Mouse (Mus musculus) stomach, embryonic 15.5 days (tissue): ENCODE measurements around the gene Polr2j. TPM values are rescaled to one million over a fixed set of nuclear protein-coding genes. Genes with fewer than 3 reads are reported as not detected.
A peak's percentile ranks its signal among the peaks of the same experiment; 100 is the strongest.

ENCODE experiments used
- ATAC-seq: fragments of 200-750 bp; cut with Nextera tagmentation; 2 replicates; pipeline ENCODE4 v1.8.0; 2017; ENCODE audit warnings: low read depth, moderate number of reproducible peaks, moderate TSS enrichment; ENCODE audit not compliant: insufficient read depth, low FRiP score
- H3K27ac ChIP-seq: fragments of 300-500 bp; sonication (generic); 2 replicates; pipeline ENCODE4 v1.5.1; 2015; ENCODE audit warnings: mild to moderate bottlenecking, inconsistent platforms
- H3K27me3 ChIP-seq: fragments of 300-500 bp; sonication (generic); replicated peaks from 2 replicates; pipeline ENCODE4 v1.6.1; 2015; ENCODE audit warnings: inconsistent platforms
- H3K36me3 ChIP-seq: fragments of 300-500 bp; sonication (generic); 2 replicates; pipeline ENCODE4 v1.6.1; 2015; ENCODE audit warnings: inconsistent platforms
- H3K4me1 ChIP-seq: fragments of 300-500 bp; sonication (generic); 2 replicates; pipeline ENCODE4 v1.6.1; 2015; ENCODE audit warnings: inconsistent platforms
- H3K4me2 ChIP-seq: fragments of 300-500 bp; sonication (generic); 2 replicates; pipeline ENCODE4 v1.6.1; 2015; ENCODE audit warnings: mild to moderate bottlenecking, inconsistent platforms
- H3K4me3 ChIP-seq: fragments of 300-500 bp; sonication (generic); replicated peaks from 2 replicates; pipeline ENCODE4 v1.5.1; 2015; ENCODE audit warnings: inconsistent platforms
- H3K9ac ChIP-seq: fragments of 300-500 bp; sonication (generic); 2 replicates; pipeline ENCODE4 v1.6.1; 2015; ENCODE audit warnings: inconsistent platforms
- H3K9me3 ChIP-seq: fragments of 300-500 bp; sonication (generic); 2 replicates; pipeline ENCODE4 v1.6.1; 2016; ENCODE audit warnings: inconsistent platforms
- WGBS: fragments of 180-500 bp; shearing (Covaris S2); methylation state at CpG from one replicate; pipeline ENCODE4 v1.1.7; 2015; 5-methylcytosine and 5-hydroxymethylcytosine counted together
- polyA plus RNA-seq: library from polyadenylated mRNA; unstranded; fragments of >200 nt; fragmentation: Nextera tagmentation; extraction: Ambion mirVana; gene quantifications from 2 replicates; pipeline ENCODE4 v1.2.1, GENCODE M21; 2015

The Polr2j gene
- polyA plus RNA-seq, 1 experiment from 2014 or later = 209 TPM

GRCm38 (mm10) chr5:136084891-136085651 is 31.4 kb upstream of the Polr2j start:
- no peaks in the 10 kb centered on the region for H3K27me3 ChIP-seq
- H3K36me3 ChIP-seq = no peaks in the 10 kb centered on the region
- peaks cover 15% of the 10 kb centered on the region for H3K4me1 ChIP-seq
- peak overlapping the region; percentile 63 for H3K4me3 ChIP-seq
- H3K4me2 ChIP-seq = peak overlapping the region; percentile 95
- 25% methylated on average over 21 of the region's 21 CpGs for WGBS
- H3K27ac ChIP-seq = no peak overlapping the region
- H3K9me3 ChIP-seq = no peaks in the 10 kb centered on the region
- no peak for ATAC-seq
- no peak overlapping the region for H3K9ac ChIP-seq

DNA sequence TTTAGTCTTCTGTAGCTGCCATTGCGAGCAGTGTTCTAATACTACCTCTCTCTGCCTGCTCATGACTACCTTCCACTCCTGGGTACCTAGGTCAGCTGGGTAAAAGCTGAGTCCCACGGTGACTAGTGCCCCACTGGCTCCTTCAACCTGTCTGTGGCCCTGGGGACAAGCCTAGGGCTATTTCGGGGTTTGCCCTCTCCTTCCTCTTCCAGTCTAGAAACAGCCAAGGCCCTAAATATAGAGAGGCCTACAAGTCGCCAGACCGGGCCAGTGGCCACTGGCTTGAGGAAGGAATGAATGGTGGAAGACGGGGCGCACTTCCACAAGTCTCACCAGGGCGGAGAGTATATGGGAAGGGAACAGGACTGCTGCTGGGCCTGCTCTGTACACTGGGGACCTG is 30.1 kb upstream of the Polr2j start:
- H3K36me3 ChIP-seq = no peaks in the 10 kb centered on the region
- ATAC-seq = no peak
- no peak overlapping the region for H3K4me2 ChIP-seq
- H3K4me3 ChIP-seq = no peak overlapping the region
- H3K9me3 ChIP-seq = no peaks in the 10 kb centered on the region
- no peaks in the 10 kb centered on the region for H3K27me3 ChIP-seq
- 91% methylated on average over 8 of the region's 8 CpGs for WGBS
- H3K27ac ChIP-seq = no peak overlapping the region
- H3K4me1 ChIP-seq = peaks cover 15% of the 10 kb centered on the region
- H3K9ac ChIP-seq = no peak overlapping the region

GRCm38 (mm10) chr5:136088821-136089575 is 27.4 kb upstream of the Polr2j start:
- no peak for ATAC-seq
- Histone ChIP-seq H3K4me3 (no peak overlapping the region), H3K4me1 (peaks cover 15% of the 10 kb centered on the region), H3K4me2 (no peak overlapping the region), H3K27ac (no peak overlapping the region), H3K27me3 (no peaks in the 10 kb centered on the region), H3K9me3 (no peaks in the 10 kb centered on the region), H3K9ac (no peak overlapping the region), H3K36me3 (no peaks in the 10 kb centered on the region)
- WGBS = 21% methylated on average over 14 of the region's 14 CpGs

DNA sequence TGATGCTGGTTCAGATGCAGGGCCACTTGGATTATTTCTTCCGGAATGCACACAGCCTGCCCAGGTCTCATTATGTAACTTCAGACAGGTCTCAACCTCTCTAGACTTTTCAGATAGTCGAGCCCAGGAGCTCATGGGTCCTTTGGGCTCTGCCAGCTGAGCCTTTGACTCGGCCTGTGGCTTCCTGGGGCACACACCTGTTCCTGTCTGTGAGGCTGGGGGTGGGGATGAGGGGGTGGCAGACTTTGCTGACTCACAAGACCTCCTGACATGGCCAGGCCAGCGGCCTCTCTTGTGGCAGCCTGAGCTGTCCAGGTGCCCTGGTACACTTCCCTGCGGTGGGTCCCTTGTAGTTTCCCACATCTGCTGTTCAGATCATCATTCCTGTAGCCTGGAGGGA is 24.5 kb upstream of the Polr2j start:
- Histone ChIP-seq H3K9me3 (no peaks in the 10 kb centered on the region), H3K27ac (no peak overlapping the region), H3K4me3 (no peak overlapping the region), H3K4me1 (no peaks in the 10 kb centered on the region), H3K4me2 (no peak overlapping the region), H3K27me3 (no peaks in the 10 kb centered on the region), H3K9ac (no peak overlapping the region), H3K36me3 (no peaks in the 10 kb centered on the region)
- 66% methylated on average over 5 of the region's 5 CpGs for WGBS
- ATAC-seq = no peak

DNA sequence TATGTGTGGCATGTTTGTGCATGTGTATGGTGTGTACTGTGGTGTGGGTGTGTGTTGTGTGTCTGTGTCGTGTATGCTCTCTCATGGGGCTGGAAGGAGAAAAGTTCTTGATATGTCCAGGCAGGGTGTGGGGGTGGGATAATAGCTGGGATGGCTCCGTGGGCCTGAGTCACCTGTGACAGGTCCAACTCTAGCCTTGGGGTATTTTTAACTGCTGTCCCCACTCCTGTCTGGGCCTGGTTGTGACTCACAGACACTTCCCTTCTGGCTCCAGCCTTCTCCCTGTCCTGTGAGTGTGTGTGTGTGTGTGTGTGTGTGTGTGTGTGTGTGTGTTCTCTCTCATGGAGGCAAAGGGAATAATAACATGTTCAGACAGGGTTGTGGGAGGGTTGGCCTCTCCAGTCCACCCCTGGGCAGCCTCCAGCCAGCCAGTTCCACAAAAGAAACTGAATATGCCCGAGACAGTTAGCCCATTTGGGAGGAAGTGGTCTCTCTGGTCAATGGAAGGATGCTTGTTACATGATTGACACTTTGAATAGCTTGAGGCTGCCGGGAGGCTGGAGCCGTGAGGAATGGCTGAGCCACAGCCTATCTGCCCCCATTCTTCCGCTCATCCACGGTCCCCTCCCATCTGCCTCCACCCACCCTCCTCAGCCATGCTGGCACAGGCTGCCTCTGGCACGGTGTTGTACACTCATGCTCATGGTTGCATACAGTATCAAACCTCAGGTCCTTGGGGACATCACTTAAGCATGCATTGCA is 22.0 kb upstream of the Polr2j start:
- no peak overlapping the region for H3K9ac ChIP-seq
- H3K4me3 ChIP-seq = no peak overlapping the region
- no peaks in the 10 kb centered on the region for H3K27me3 ChIP-seq
- H3K4me1 ChIP-seq = no peaks in the 10 kb centered on the region
- 71% methylated on average over 8 of the region's 8 CpGs for WGBS
- no peak for ATAC-seq
- no peaks in the 10 kb centered on the region for H3K9me3 ChIP-seq
- no peak overlapping the region for H3K4me2 ChIP-seq
- H3K36me3 ChIP-seq = no peaks in the 10 kb centered on the region
- no peak overlapping the region for H3K27ac ChIP-seq

DNA sequence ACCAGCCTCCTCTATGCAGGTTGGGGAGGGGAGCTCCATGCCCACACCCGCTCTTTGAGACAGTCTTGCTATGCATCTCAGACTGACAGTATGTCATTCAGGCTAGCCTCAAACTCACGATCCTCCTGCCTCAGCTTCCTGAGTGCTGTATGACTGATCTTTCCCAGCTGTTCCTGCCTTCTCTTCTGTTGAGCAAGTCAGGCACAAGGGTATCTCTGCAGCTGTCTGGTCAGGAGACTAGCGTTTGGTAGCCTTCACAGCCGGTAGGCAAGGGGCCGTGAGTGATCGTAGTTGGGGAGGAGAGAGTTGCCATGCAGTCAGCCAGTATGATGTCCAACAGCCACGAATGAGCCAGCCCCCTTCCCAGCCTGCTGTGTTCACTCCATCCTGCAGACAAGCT is 21.3 kb upstream of the Polr2j start:
- Histone ChIP-seq H3K27ac (no peak overlapping the region), H3K27me3 (no peaks in the 10 kb centered on the region), H3K9ac (no peak overlapping the region), H3K9me3 (no peaks in the 10 kb centered on the region), H3K36me3 (no peaks in the 10 kb centered on the region), H3K4me1 (no peaks in the 10 kb centered on the region), H3K4me3 (no peak overlapping the region), H3K4me2 (no peak overlapping the region)
- WGBS = 68% methylated on average over 7 of the region's 7 CpGs
- no peak for ATAC-seq

- H3K4me3 ChIP-seq = no peak overlapping the region
- no peak overlapping the region for H3K4me2 ChIP-seq
- H3K9me3 ChIP-seq = no peaks in the 10 kb centered on the region
- 76% methylated on average over 10 of the region's 10 CpGs for WGBS
- no peak overlapping the region for H3K27ac ChIP-seq
- no peak for ATAC-seq
- no peaks in the 10 kb centered on the region for H3K36me3 ChIP-seq
- H3K27me3 ChIP-seq = no peaks in the 10 kb centered on the region
- peaks cover 5% of the 10 kb centered on the region for H3K4me1 ChIP-seq
- no peak overlapping the region for H3K9ac ChIP-seq
Measured at GRCm38 (mm10) chr5:136098536-136098935, 17.9 kb upstream of the Polr2j start.

- peak; percentile 69 for ATAC-seq
- Histone ChIP-seq H3K9ac (no peak overlapping the region; the same call in 1 of the 2 replicates), H3K4me3 (peak overlapping the region; percentile 34), H3K9me3 (no peaks in the 10 kb centered on the region), H3K4me1 (peaks cover 5% of the 10 kb centered on the region), H3K27ac (no peak overlapping the region), H3K27me3 (no peaks in the 10 kb centered on the region), H3K36me3 (no peaks in the 10 kb centered on the region), H3K4me2 (peak overlapping the region; percentile 72)
- WGBS = 9% methylated on average over 41 of the region's 41 CpGs
Measured at GRCm38 (mm10) chr5:136102099-136102820, 14.2 kb upstream of the Polr2j start.

GRCm38 (mm10) chr5:136104511-136104910 is 11.9 kb upstream of the Polr2j start:
- H3K4me2 ChIP-seq = no peak overlapping the region
- H3K4me3 ChIP-seq = no peak overlapping the region
- WGBS = 80% methylated on average over 5 of the region's 5 CpGs
- no peaks in the 10 kb centered on the region for H3K9me3 ChIP-seq
- H3K4me1 ChIP-seq = peaks cover 5% of the 10 kb centered on the region
- no peaks in the 10 kb centered on the region for H3K27me3 ChIP-seq
- H3K9ac ChIP-seq = no peak overlapping the region
- ATAC-seq = no peak
- no peak overlapping the region for H3K27ac ChIP-seq
- no peaks in the 10 kb centered on the region for H3K36me3 ChIP-seq

GRCm38 (mm10) chr5:136108486-136108885 is 7.9 kb upstream of the Polr2j start:
- no peak overlapping the region for H3K4me3 ChIP-seq
- WGBS = 51% methylated on average over 2 of the region's 2 CpGs

DNA sequence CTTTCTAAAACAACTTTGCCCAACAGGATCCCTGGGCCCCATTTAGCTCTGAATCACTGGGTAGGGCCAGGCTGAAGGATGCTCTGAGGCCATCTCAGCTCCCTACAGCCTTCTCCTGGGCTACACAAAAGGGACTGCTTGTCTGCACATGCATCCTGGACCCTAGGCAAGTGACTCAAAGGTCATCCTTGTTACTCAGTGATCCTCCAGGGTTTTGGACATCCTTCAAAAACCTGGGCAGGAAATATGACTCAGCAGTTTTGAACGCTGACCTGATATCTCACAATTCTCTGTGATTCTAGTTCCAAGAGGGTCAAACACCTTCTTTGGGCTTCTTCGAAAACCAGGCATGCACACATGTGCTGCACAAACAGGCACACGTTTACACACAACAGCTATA is 7.4 kb upstream of the Polr2j start:
- WGBS = 78% methylated on average over 3 of the region's 3 CpGs

More at GRCm38 (mm10) chr5:136108486-136108885, 7.9 kb upstream of the Polr2j start:
- Histone ChIP-seq H3K36me3 (no peaks in the 10 kb centered on the region), H3K4me1 (no peaks in the 10 kb centered on the region), H3K9me3 (no peaks in the 10 kb centered on the region), H3K4me2 (no peak overlapping the region), H3K27me3 (no peaks in the 10 kb centered on the region), H3K9ac (no peak overlapping the region), H3K27ac (no peak overlapping the region)
- no peak for ATAC-seq

More for the DNA sequence above, 7.4 kb upstream of the Polr2j start:
- Histone ChIP-seq H3K9me3 (no peaks in the 10 kb centered on the region), H3K4me2 (no peak overlapping the region), H3K27ac (no peak overlapping the region), H3K4me1 (no peaks in the 10 kb centered on the region), H3K27me3 (no peaks in the 10 kb centered on the region), H3K9ac (no peak overlapping the region), H3K4me3 (no peak overlapping the region), H3K36me3 (no peaks in the 10 kb centered on the region)
- ATAC-seq = no peak
